Mouse (Mus musculus) ES-CJ7 (cell line): ENCODE results near the gene Il1rl1.

ENCODE experiments used
- DNase-seq: peaks from one replicate; pipeline ENCODE4 v3.0.0; 2011; ENCODE audit warnings: low read depth, low spot score

The Il1rl1 gene

DNA sequence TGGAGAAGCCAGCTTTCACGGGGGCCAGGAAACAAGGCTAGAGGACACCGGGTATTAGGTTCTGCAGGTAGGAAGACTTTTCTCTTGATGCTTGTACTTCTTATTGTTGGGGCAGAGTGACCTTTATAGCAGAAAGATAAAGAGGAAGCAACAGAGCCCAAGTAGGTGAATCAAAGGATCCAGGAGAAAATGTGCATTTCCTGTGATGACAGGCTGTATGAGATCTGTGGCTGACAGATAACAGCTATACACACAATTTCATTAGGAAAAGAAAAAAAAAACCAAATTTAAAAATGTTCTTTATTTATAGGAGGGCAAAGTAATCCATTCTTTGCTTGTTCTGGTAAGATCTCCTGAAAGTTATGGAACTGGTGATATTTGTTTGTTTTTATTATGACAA, 8.0 kb downstream of the Il1rl1 start:
- DNase-seq: no peak

DNA sequence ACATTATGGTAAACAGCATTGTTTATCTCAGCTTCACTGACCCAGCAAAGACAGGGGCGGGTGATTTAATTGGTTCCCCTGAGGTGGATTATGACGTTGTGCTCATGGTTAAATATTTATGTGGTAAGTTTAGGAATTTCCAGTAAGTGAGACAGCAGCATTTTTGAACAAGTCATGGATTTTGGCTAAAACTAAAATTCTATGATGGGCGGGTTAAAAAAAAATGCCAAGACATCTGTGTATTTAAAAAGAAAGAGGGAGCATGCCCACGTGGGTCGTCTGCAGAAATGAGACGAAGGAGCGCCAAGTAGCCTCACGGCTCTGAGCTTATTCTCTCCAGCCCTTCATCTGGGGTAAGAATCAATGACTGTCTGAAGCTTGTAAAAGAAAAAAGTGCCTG, 10.1 kb downstream of the Il1rl1 start:
- no peak for DNase-seq

DNA sequence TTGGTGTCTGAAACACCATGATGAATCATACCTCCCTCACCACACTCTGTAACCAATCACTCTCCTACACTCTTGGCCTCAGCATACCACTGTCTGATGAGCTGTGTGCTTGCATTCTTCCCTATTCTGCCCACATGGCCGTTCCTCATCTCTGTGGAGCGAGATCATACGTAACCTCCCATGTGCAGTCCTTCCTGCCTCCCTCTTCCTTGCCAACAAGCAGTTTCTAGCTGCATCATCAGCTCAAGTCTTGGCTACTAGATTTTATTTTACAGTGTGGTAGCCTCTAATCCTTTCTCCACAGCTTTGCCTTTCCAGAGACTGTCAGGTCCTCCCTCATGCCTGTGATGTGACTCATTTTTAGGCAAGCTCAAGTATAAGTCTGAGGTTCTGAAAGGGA, 15.4 kb downstream of the Il1rl1 start:
- no peak for DNase-seq

DNA sequence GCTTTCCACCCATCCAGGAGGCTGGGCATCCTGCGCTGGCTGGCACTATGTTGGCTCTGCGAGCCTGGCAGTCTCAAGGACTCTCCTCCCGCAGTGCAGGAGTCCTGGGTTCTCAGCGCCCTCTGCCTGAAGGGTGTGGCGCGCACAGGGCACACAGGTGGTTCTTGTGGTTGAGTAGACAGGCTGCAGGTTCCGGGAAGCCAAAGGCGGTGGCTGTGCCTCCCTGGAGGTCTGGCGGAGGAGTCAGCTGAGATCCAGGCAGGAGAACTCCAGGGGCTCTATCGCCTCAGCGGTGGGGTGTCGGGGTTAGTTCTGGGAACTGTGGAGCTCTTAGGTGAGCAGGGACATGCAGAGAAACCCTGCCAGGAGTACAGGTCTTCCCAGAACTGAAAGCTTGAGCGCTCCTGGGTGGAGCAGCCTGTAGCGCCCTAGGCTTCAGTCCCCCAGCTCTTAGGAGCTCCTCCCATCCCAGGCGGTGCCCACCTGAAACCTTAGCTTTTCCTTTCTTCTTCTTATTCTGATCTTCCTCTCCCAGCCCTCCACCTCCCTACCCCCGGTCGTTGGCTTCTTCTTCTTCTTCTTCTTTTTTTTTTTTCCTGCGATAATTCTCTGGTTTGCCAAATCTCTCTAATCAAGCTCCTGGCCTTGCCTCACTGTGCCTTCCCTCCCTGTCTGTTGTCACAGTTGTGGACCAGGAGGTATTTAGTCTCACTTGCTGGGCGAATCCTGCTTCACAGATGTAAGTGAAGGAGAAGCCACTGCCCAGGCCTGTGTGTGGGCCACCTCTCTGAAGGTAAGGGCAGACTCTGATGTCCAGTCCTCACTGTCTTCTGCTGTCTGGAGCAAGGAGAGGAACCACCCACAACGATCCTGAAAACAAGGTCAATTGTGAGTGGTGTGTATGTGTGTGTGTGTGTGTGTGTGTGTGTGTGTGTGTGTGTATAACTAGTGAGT, 36.4 kb downstream of the Il1rl1 start, which contains the start of gene Il18r1:
Gene Il18r1 (plus strand): TSS at position 76 of the 954 bp plus-strand sequence.
- DNase-seq: peak; percentile 37

DNA sequence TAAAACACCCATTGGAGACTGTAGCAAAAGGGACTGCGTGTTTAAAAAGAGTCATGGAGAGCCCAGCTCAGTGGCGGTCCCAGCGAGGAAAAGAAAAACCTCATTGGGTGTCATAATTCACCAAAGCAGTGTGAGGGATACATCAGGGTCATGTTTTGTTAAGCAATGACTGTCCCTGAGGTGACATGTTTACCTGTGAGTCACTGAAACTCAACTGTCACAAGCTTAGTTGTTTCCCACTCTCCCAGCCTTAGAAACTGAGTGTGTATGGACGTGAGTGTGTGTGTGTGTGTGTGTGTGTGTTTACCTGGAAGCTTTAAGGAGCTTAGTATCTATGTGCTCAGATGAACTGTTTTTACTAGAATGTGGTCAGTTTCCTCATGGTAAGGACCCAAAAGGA, 37.9 kb downstream of the Il1rl1 start:
- no peak for DNase-seq

DNA sequence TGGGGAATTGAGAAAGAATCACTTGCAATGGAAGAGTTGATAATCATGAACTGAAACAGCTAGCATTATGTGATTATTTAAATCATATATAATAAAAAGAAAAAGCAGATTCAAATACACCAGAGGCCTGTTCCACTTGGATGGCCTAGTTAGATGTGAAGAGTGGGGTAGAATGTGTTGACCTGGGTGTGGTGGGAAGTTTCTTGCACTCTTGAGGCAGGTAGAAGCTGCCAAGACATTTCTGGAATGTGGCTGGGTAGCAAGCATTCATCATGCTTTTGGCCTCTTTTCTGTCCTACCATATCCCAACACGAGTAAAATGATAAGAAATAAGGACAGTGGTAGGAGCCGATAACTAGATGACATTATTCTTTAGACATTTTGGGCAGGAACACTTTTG, 39.4 kb downstream of the Il1rl1 start:
- DNase-seq: no peak

DNA sequence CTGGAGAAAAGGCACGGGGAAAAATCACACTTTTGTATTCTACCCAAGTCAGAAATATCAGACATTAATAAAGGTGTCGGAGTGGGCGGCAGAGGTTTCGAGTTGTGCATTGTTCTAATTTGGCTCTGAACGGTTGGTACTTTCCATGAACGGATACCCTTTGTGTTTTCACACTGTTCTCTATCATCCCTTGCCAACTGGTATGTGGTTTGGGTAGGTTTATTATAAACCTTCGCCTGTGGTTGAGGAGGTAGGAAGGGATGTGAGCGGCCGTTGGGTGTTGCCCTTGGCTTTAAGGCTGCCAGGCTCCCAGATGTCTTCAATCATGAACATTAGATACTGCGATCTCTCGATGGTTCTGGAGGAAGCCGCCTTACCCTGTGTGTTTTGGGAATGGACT, 40.5 kb downstream of the Il1rl1 start:
- no peak for DNase-seq

DNA sequence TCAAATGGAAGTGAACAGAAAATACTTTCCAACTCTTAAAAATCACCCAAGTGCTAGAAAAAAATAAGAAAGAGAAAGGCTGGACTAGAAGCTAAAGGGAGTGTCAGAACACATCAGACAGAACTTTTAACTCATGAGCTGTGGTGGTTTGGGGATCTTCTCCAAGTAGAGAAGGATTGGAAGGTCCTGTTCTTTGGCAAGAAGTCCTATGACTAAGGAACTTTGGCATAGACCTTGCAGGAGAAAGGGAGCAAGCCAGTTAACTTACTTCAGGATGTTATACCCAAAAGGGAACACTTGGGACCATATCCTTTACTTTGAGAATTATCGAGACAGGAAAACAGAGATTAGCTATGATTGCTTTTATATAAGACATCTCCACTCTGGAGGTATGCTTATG, 43.0 kb downstream of the Il1rl1 start:
- no peak for DNase-seq

DNA sequence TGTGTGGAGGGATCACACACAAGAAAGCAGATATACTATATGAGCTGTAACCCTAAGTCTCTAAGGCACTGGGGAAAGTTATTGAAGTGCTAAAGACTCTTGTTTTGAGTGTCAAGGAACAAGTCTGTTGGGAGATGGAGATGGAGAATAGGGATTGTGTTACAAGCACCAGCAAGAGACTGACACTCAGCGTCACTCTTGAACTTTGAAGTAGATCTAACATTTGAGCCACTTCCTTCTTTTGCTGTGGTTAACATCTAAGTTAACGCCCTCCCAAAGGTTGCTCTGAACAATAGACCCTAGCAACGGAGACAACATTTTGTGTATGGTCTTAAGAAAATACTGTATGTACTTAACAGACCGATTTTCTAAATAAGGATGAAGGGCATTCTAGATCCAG, 44.3 kb downstream of the Il1rl1 start:
- no peak for DNase-seq

DNA sequence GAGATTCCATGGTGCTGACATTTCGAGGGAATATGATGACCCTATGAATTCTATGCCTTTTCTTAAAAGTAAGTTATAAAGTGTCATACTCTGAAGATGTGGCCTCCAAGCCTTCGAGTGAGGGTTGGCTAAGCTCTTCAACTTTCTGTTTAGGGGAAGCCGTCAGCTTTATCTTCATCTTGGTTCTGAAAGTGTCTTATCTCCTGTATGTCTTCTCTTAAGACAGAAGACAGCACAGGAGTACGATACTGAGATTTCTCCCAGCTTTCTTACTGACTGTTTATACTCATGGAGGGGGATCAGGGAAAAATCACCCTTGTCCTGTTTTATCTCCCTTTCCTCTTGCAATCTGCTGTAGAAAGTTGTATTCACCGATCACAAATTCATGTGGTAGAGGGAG, 45.0 kb downstream of the Il1rl1 start:
- DNase-seq: no peak

DNA sequence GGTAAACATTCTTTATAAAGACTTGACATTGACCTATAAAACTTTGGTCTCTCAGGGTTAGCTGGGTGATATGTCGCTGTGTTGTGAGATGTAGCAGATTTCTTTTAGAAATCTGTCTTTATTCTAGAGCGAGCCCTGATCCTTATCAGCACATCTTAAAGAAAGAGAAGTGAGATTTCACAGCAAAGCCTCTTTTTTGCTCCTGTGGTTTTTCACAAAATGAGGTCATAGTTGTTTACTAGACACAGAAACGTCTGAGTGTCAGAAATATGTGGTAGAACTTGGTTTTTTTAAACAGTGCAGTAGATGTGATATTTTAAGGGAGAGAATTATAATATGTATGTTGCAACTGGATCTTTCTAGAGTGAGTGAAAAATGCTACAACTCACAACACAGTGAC, 46.3 kb downstream of the Il1rl1 start:
- DNase-seq: no peak

DNA sequence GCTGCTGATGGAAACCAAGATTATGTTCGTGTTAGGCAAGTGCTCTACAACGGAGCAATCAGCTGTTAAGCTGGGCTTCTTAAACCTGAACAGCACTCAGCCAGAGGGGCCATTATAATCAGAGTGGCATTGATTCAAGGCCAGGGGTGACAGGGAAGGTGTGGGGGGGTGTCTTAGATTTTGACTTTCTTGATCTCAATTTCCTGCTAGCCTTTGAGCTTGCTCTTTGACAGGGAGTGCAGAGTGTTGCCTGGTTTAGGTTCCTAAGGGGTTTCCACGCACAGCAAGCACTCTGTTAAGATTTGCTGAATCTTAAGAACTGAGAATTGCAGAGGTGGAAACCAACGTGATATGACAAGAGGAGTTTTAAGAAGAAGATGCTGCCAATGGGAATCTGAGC, 47.4 kb downstream of the Il1rl1 start:
- DNase-seq: no peak

DNA sequence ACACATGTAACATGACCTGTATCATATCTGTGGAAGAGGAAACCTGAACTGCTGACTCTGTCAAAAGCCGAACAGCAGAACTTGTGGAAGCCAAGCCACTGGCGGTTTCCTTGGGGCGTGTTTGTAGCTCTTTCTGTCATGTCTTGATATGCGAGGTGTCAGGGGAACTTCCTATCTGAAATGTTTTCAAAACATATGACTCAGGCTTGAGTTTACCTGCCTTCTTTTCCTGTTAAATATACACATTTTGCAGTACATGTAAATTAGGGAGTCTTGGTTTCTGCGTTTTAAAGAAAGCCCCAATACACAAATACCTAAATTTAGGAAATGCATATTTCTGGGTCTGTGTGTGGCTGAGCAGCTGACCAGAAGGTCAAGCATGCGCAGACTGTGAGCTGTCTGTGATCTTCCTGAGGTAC, 50.1 kb downstream of the Il1rl1 start:
- no peak for DNase-seq

DNA sequence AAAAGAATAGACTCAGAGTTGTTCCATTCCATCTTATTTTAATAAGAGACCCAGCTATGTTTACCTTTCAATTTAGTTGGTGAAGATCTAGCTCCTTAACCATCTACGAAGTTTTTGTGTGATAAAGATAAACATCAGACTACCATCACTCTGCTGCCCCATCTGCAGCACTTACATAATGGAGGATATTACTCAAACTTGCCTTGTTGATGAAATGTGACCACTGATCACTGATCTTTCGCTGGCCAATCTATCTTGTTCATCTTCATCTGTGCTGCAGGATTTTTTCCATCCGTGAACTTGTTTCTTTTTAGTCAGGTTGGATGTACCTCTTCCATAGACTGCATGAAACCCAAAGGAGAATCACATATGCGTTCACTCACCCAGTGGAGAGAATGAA, 65.2 kb downstream of the Il1rl1 start:
- no peak for DNase-seq

DNA sequence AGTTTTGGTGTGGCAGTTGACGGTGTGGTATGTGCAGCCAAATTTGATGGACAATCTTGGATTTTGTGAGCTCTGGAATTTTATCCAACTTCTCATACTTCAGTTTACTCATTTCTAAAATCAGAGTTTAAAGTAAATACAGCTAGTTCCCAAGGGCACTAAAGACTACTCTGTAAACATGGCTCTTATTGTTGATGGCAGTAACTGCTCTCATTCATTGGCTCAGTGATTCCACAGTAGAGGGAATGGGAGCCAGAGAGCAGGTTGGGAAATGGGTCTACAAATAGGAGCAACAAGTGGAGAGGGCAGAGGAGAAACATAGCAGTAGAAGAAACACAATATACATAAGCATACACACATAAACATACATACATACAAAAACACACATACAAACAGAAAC, 70.3 kb downstream of the Il1rl1 start:
- no peak for DNase-seq

DNA sequence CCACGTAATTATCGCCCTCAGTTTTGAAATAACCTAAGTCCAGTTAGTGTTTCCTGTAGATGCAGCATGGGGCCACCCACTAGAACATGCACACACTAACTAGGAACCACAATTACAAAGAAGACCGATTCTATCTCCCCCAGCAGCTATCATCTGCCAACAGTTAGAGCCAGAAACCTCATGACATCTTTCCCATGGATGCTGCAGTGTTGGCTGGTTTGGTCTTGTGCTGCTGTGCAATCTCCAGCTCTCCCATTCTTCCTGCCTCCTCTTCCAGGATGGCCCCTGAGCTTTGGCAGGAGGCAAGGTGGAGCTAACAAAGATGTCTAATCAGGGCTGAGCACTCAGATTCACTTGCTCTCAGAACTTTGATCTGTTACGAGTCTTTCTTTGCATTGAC, 71.8 kb downstream of the Il1rl1 start:
- no peak for DNase-seq

DNA sequence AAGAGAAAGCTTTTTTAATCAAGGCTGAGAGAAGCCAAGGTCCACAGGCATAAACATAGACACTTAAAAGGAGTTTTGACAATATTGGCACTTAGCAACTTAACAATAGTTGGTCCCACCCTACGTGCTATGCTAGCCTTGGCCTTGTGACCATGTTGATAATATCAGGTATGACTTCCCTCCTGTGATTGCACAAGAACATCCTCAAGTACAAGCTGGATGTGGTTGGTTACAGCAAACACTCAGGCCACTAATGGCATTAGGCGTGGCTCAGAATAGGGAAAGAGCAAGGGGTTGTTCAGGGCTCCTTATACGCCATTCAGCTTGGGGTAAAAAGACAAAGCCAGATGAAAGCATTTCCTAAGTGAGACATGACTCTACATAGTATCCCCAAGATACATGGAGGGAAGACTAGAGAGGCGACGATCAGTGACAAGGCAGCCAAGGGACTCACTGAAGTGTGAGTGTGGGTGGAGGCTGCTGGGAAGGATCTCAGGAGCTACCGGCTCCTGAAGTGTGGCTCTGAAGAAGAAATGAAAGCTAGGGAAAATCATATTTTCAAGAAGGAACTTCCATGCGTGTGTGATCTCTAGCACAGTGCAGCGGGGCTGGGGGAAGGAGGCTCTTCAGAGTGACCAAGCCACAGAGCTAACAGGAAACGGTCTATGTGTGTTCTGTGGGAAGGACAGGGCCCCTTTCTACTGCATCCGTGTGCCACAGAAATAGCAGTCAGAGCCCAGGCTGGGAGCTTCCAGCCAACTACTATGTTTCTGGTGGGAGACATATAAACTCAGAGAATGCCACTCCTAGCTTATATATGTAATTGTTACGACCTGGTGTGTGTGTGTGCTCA, 72.4 kb downstream of the Il1rl1 start:
- DNase-seq: no peak

DNA sequence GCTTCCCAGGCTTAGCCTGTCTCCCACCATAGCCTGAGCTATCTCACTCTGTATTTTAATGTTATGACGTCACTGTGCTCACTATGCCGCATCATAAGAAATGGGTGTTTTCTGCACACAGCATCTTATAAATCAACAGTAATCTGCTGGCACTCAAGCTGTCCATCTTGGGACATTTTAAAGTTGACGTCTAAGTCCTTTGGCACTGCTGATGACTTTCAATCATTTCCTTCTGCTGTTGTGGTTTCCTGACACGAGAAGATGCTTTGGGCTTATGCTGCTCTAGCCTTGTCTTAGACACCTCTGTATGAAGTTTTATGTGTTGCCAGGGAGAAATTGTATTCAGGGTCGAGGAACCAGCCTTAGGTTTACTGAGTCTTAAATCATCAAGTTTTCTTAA, 75.2 kb downstream of the Il1rl1 start:
- no peak for DNase-seq
